Mouse (Mus musculus): ENCODE data around the gene Lrrc20. TPM values are rescaled to one million over a fixed set of nuclear protein-coding genes. Genes with fewer than 3 reads are reported as not detected.

Gene Lrrc20
- polyA plus RNA-seq, 1 experiment = 11.8 TPM

GRCm38 (mm10) chr10:61506381-61507200 is 31.0 kb downstream of the Lrrc20 start:
- Histone ChIP-seq H3K79me2 (ENCODE audit: control insufficient read depth, insufficient read depth) (peaks cover 5% of the 10 kb centered on the region), H3ac (ENCODE audit: control insufficient read depth, insufficient read length, low read depth) (no peak overlapping the region), H3K4me3 (ENCODE audit: insufficient read depth, poor library complexity, severe bottlenecking) (no peak overlapping the region), H3K79me3 (ENCODE audit: low read depth) (no peaks in the 10 kb centered on the region), H3K27me3 (ENCODE audit: control insufficient read depth, insufficient read depth, insufficient read length) (no peaks in the 10 kb centered on the region), H3K36me3 (ENCODE audit: control insufficient read depth, insufficient read depth) (no peaks in the 10 kb centered on the region)
- no peak for TF ChIP-seq MAX (IDR thresholded peaks at IDR 0.05)
- no peak for TF ChIP-seq USF1 (IDR thresholded peaks at IDR 0.05; ENCODE audit: low read depth)
- TF ChIP-seq MYOG (IDR thresholded peaks at IDR 0.05; ENCODE audit: control insufficient read depth, extremely low read depth, insufficient read length) = no peak
- TF ChIP-seq CTCF (IDR thresholded peaks at IDR 0.05; ENCODE audit: control insufficient read depth, insufficient read depth, insufficient read length) = no peak
- TF ChIP-seq CEBPB (IDR thresholded peaks at IDR 0.05; ENCODE audit: low read depth) = no peak
- TF ChIP-seq MYOD1 (IDR thresholded peaks at IDR 0.05; ENCODE audit: control insufficient read depth, insufficient read length, low read depth) = no peak
- TF ChIP-seq FOSL1 (IDR thresholded peaks at IDR 0.05; ENCODE audit: insufficient read depth, low read length, poor library complexity, severe bottlenecking) = no peak

GRCm38 (mm10) chr10:61509873-61510272 is 34.3 kb downstream of the Lrrc20 start:
- H3ac ChIP-seq (ENCODE audit: control insufficient read depth, insufficient read length, low read depth) = no peak overlapping the region
- H3K79me2 ChIP-seq (ENCODE audit: control insufficient read depth, insufficient read depth) = peaks cover 5% of the 10 kb centered on the region
- TF ChIP-seq FOSL1 (IDR thresholded peaks at IDR 0.05; ENCODE audit: insufficient read depth, low read length, poor library complexity, severe bottlenecking) = no peak
- TF ChIP-seq MYOD1 (IDR thresholded peaks at IDR 0.05; ENCODE audit: control insufficient read depth, insufficient read length, low read depth) = no peak
- no peak for TF ChIP-seq CEBPB (IDR thresholded peaks at IDR 0.05; ENCODE audit: low read depth)
- TF ChIP-seq CTCF (IDR thresholded peaks at IDR 0.05; ENCODE audit: control insufficient read depth, insufficient read depth, insufficient read length) = no peak
- TF ChIP-seq MAX (IDR thresholded peaks at IDR 0.05) = no peak
- no peak for TF ChIP-seq USF1 (IDR thresholded peaks at IDR 0.05; ENCODE audit: low read depth)
- no peak for TF ChIP-seq MYOG (IDR thresholded peaks at IDR 0.05; ENCODE audit: control insufficient read depth, extremely low read depth, insufficient read length)
- no peaks in the 10 kb centered on the region for H3K79me3 ChIP-seq (ENCODE audit: low read depth)
- no peak overlapping the region for H3K4me3 ChIP-seq (ENCODE audit: insufficient read depth, poor library complexity, severe bottlenecking)
- no peaks in the 10 kb centered on the region for H3K27me3 ChIP-seq (ENCODE audit: control insufficient read depth, insufficient read depth, insufficient read length)
- no peaks in the 10 kb centered on the region for H3K36me3 ChIP-seq (ENCODE audit: control insufficient read depth, insufficient read depth)

- Histone ChIP-seq H3K36me3 (ENCODE audit: control insufficient read depth, insufficient read depth) (no peaks in the 10 kb centered on the region), H3K79me3 (ENCODE audit: low read depth) (no peaks in the 10 kb centered on the region), H3ac (ENCODE audit: control insufficient read depth, insufficient read length, low read depth) (no peak overlapping the region), H3K27me3 (ENCODE audit: control insufficient read depth, insufficient read depth, insufficient read length) (no peaks in the 10 kb centered on the region), H3K4me3 (ENCODE audit: insufficient read depth, poor library complexity, severe bottlenecking) (no peak overlapping the region), H3K79me2 (ENCODE audit: control insufficient read depth, insufficient read depth) (peaks cover 5% of the 10 kb centered on the region)
- no peak for TF ChIP-seq CEBPB (IDR thresholded peaks at IDR 0.05; ENCODE audit: low read depth)
- TF ChIP-seq USF1 (IDR thresholded peaks at IDR 0.05; ENCODE audit: low read depth) = no peak
- no peak for TF ChIP-seq MAX (IDR thresholded peaks at IDR 0.05)
- TF ChIP-seq MYOD1 (IDR thresholded peaks at IDR 0.05; ENCODE audit: control insufficient read depth, insufficient read length, low read depth) = no peak
- no peak for TF ChIP-seq FOSL1 (IDR thresholded peaks at IDR 0.05; ENCODE audit: insufficient read depth, low read length, poor library complexity, severe bottlenecking)
- no peak for TF ChIP-seq MYOG (IDR thresholded peaks at IDR 0.05; ENCODE audit: control insufficient read depth, extremely low read depth, insufficient read length)
- no peak for TF ChIP-seq CTCF (IDR thresholded peaks at IDR 0.05; ENCODE audit: control insufficient read depth, insufficient read depth, insufficient read length)
Observed at GRCm38 (mm10) chr10:61510809-61511208, 35.2 kb downstream of the Lrrc20 start.

- Histone ChIP-seq H3K4me3 (ENCODE audit: insufficient read depth, poor library complexity, severe bottlenecking) (no peak overlapping the region), H3K79me3 (ENCODE audit: low read depth) (no peaks in the 10 kb centered on the region), H3ac (ENCODE audit: control insufficient read depth, insufficient read length, low read depth) (no peak overlapping the region)
Observed at GRCm38 (mm10) chr10:61512215-61512889, 36.8 kb downstream of the Lrrc20 start.

GRCm38 (mm10) chr10:61516866-61517265 is 41.3 kb downstream of the Lrrc20 start:
- Histone ChIP-seq H3K36me3 (ENCODE audit: control insufficient read depth, insufficient read depth) (no peaks in the 10 kb centered on the region), H3K79me2 (ENCODE audit: control insufficient read depth, insufficient read depth) (no peaks in the 10 kb centered on the region), H3K79me3 (ENCODE audit: low read depth) (no peaks in the 10 kb centered on the region), H3ac (ENCODE audit: control insufficient read depth, insufficient read length, low read depth) (no peak overlapping the region), H3K27me3 (ENCODE audit: control insufficient read depth, insufficient read depth, insufficient read length) (no peaks in the 10 kb centered on the region), H3K4me3 (ENCODE audit: insufficient read depth, poor library complexity, severe bottlenecking) (no peak overlapping the region)
- no peak for TF ChIP-seq CTCF (IDR thresholded peaks at IDR 0.05; ENCODE audit: control insufficient read depth, insufficient read depth, insufficient read length)
- TF ChIP-seq MYOG (IDR thresholded peaks at IDR 0.05; ENCODE audit: control insufficient read depth, extremely low read depth, insufficient read length) = no peak
- TF ChIP-seq FOSL1 (IDR thresholded peaks at IDR 0.05; ENCODE audit: insufficient read depth, low read length, poor library complexity, severe bottlenecking) = no peak
- TF ChIP-seq MAX (IDR thresholded peaks at IDR 0.05) = no peak
- TF ChIP-seq MYOD1 (IDR thresholded peaks at IDR 0.05; ENCODE audit: control insufficient read depth, insufficient read length, low read depth) = no peak
- no peak for TF ChIP-seq CEBPB (IDR thresholded peaks at IDR 0.05; ENCODE audit: low read depth)
- no peak for TF ChIP-seq USF1 (IDR thresholded peaks at IDR 0.05; ENCODE audit: low read depth)

More at GRCm38 (mm10) chr10:61512215-61512889, 36.8 kb downstream of the Lrrc20 start:
- H3K36me3 ChIP-seq (ENCODE audit: control insufficient read depth, insufficient read depth) = no peaks in the 10 kb centered on the region
- TF ChIP-seq MYOD1 (IDR thresholded peaks at IDR 0.05; ENCODE audit: control insufficient read depth, insufficient read length, low read depth) (no peak), CTCF (IDR thresholded peaks at IDR 0.05; ENCODE audit: control insufficient read depth, insufficient read depth, insufficient read length) (no peak)
- H3K79me2 ChIP-seq (ENCODE audit: control insufficient read depth, insufficient read depth) = no peaks in the 10 kb centered on the region
- no peaks in the 10 kb centered on the region for H3K27me3 ChIP-seq (ENCODE audit: control insufficient read depth, insufficient read depth, insufficient read length)
